Mouse (Mus musculus): ENCODE measurements around the gene Slc35c2.

DNA sequence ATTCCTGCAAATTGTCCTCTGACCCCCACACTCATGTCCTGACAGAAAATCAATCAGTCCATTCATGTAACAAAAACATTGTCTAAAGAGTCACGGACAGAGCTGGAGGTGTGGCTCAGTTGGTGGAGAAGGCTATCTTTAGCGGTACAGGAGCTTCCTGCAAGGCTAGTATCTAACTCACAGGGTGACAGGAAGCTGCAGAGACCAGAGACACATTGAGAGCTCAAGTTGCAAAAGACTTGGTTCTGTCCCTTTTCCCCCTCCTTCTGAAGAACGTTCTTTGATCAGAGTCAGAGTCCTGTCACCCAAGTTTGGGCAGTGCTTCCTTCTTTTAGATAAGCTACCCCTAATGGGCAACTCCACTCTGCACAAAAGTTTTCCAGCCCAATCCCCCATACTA is 42.0 kb upstream of the Slc35c2 start:
- TF ChIP-seq CTCF (IDR thresholded peaks at IDR 0.05; ENCODE audit: borderline replicate concordance, control insufficient read depth, extremely low read depth, insufficient read depth, low read length, poor library complexity) (no peak), POLR2A (IDR thresholded peaks at IDR 0.05; ENCODE audit: control insufficient read depth, extremely low read depth, insufficient read depth, low read length, poor library complexity) (no peak)
